Mouse (Mus musculus) cerebellum, postnatal 4 days (tissue): ENCODE measurements at regions not wholly inside any gene's neighbourhood (a gene's known extent, or its start where the extent isn't known, plus 50 kb on each side); places are given as distances from the start of the nearest gene placed in this dataset.
A peak's percentile ranks its signal among the peaks of the same experiment; 100 is the strongest.

Experiments
- DNase-seq, 2 experiments: peaks; one replicate each; pipeline ENCODE4 v3.0.0; 2022; ENCODE audit warnings: low spot score in 2 of 2, mixed read lengths in 1 of 2

DNA sequence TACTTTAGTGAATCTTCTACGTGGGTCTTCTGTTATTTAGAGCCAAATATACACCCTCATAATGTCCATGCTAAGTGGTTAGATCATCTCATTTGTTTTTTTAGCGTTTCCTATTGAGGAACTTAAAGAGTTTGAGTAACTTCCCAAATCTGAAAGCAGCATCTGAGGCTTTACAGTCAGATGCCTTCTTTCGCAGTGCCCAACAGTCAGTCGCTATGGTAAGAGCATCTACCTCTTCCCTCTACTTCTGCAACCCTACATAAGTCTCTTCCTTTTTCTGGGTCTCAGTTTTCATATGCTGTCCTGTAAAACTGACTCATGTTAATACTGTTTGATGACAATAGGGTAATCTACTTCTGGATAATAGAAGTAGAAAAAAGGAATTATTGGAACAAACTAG, 146.8 kb downstream of the Ktn1 start:
- DNase-seq, result no peak

DNA sequence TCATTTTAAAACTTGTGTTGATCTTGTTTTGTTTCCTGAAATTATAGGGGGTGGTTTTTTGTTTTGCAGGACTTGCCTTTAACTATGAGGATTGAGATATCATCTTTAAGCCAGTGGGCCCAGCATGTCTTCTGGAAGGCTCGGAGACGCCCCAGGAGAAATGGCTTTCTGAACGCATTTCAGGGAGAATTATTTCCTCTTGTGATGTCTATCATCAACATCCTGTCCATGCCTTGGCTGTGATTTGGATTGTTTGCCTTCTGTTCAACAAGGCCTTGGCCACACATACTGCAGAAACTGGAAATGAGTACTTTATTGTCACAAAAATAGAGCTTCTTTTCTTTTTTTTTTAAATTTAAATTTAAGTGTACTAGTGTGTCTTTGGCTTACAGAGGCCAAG, 150.0 kb downstream of the Ktn1 start:
- no peak for DNase-seq

- no peak for DNase-seq
Measured at GRCm38 (mm10) chr14:47799564-47799963, 151.3 kb downstream of the Ktn1 start.

DNA sequence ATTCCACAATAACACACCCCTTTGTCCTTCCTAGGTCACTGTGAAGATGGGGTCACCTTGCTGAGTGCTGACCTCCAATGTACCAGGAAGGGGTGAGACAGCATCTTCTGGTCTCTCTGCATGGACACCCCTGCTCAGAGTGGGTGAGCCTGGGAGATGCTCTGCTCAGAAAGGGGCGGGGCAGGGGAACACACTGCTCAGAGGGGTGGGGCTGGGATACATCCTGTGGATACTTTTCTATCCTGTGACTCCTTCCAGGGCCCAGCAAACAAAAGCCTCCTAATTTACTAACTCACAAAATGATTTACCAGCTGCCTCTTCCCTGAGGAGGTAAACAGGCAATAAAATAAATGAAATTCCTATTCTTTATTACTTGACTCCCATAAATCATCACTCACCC, 157.0 kb downstream of the Ktn1 start:
- DNase-seq, result no peak

- no peak for DNase-seq
Measured at GRCm38 (mm10) chr14:47805771-47806535, 157.7 kb downstream of the Ktn1 start.

GRCm38 (mm10) chr14:47808097-47808910, 160.1 kb downstream of the Ktn1 start:
- DNase-seq, result no peak

GRCm38 (mm10) chr14:47818224-47818623, 170.0 kb downstream of the Ktn1 start:
- no peak for DNase-seq

DNA sequence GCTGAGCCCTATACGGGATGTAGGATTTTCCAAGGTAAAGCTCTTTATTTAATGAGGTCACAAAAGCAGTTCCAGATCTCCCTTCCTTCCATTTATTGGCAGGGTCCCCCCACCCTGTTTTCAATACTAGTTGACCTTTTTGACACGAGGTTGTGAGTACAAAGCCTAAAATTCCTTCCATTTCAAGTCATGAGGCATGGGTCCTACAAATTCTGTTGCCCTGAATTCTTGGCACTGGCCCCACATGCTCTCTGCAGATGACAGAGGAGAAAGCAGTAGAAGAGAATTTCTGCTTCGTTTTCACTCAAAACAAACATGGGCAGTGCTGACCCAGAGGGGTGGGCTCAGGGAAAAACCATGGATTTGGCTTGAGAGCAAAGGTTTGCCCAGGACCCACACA, 170.4 kb downstream of the Ktn1 start:
- DNase-seq, result no peak

DNA sequence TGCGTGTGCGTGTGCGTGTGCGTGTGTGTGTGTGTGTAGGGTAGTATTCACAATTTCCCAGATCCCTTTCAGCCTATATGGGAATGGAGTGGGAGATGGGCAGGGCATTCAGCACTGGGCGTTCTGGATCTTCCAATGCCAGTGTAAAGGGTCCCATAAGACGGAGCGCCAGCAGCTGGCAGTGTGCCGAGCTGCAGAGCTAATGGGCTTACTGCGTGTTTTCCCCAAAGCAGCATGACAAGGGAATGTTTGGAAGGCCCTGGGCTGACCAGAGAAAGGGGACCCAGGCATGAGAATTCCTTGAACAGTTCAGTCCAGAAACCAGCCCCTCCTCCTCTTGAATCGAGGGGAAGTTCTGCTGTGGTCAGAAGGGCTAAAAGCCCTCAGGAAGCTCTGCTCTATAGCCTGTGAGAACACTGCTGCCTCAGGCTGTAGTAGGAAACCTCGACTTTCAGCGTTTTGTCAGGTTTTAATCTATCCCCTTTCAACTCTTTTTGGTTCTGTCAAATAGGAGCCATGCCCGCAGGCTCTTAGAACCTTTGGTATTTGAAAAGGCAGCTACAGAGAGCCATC, 172.4 kb downstream of the Ktn1 start:
- DNase-seq, result peak in 1 of 2 experiments; percentile 52

DNA sequence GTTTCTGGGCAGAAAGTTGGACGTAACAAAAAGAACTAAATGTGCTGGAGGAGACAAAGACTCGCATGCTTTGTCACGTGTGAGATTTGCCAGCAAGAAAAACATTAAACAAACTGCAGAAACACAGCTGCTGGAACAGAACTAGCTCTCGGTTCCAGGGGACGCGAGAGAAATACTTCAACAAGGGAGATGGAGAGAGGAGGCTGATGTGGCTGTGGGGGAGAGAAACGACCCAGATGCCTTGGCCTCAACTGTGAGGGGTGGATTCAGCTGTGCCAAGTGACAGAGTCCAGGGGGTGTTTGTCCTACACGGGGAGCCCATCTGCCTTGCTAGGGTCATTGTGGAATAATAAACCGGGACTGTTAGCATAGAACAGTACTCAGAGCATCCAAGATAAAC, 174.9 kb downstream of the Ktn1 start:
- DNase-seq, result no peak

GRCm38 (mm10) chr14:47823696-47824095, 175.4 kb downstream of the Ktn1 start:
- no peak for DNase-seq

DNA sequence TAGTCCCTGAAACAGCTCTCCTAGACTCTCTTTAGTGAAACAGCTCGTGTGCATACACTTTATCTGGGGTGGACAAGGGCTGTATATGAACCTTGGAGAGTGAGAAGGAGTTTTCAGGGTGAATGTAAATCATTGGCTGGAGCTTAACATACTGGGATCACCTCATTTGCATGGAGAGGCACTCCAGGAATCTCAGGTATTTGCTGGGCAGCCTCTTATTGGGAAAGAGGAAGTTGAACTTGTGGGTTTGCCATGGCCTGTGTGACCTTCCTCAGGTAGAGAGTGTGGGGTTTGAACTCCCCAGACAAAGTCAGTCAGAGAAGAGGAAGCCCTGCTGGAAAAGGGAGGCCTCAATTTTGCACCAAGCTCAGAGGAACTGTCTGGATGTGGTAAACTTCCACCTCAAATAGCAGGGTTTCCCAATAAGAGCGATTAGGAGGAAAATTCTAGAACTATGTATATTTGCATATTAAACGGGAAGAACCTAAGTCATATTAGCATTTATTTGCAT, 177.3 kb downstream of the Ktn1 start:
- no peak for DNase-seq

DNA sequence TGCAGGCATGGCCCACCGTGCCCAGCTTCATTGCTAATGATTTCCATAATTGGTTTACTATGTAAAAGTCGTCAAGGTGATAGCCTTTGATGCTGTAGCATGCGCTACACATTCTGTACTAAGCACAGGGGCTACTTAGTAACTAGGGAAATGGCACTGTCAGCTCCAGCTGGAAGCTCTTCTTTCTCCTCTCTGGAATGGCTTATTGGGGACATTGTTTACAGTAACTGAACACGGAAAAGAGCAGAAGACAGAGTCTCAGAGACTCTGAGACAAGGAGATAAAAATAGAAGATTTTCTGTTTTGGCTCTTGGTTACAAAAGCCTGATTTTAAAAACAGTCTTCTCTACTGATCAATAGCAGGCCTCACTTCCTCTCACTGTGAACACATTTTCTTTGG, 178.3 kb downstream of the Ktn1 start:
- DNase-seq, result no peak

DNA sequence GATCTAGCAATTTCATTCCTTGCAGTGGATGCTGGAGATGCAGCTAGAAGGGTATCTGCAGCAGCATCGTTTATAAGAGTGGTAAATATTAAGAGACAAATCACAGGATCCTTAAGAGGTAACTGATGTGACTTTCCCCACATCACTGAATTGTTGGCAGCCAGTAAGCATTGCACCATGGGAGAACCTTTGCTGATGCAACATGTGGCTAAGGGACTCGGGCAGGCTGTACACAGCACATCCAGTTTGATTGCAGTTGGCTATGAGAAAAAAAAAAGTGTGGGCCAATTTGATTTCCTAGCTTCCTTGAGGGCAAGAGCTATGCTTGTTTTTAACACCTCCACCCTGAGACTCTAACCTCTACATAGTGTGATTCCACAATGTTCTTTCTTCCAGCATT, 179.4 kb downstream of the Ktn1 start:
- no peak for DNase-seq

DNA sequence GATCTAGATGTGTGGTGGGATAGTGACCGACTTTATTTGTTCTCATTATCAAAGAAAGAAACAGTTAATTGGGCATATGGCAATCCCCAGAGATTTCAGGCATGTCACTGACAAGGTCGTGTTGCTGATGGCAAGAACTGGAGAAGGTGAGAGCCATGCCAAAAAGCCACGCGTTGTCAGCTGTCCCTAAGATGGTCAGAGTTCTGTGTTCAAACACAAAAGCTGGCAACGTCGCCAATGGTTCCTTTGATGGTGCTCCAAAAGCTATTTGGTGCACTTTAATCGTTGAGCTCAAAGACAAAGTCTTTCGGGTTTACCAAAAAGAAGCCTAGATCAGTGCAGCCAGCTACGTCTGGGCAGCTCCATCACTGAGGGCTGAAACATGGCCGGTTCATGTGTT, 185.4 kb downstream of the Ktn1 start:
- no peak for DNase-seq

DNA sequence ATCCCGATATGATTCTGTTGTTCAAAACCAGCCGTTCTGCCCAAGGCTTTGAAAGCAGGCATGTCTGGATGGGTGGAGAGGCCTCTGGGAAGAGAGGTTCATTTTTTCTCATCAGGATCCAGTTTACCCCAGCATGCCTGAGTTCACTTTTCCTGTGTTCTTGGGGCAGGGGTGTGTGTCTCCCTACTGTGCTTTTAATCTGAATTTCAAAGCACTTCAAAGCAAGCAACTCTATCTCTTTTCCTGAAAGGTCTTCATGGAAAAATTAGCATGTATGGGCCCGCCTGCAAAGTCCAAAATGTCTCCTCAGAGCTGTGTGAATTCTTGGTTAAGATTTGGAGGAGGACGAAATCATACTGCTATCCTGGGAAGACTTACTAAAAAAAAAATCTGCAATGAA, 187.2 kb downstream of the Ktn1 start:
- DNase-seq, result no peak

DNA sequence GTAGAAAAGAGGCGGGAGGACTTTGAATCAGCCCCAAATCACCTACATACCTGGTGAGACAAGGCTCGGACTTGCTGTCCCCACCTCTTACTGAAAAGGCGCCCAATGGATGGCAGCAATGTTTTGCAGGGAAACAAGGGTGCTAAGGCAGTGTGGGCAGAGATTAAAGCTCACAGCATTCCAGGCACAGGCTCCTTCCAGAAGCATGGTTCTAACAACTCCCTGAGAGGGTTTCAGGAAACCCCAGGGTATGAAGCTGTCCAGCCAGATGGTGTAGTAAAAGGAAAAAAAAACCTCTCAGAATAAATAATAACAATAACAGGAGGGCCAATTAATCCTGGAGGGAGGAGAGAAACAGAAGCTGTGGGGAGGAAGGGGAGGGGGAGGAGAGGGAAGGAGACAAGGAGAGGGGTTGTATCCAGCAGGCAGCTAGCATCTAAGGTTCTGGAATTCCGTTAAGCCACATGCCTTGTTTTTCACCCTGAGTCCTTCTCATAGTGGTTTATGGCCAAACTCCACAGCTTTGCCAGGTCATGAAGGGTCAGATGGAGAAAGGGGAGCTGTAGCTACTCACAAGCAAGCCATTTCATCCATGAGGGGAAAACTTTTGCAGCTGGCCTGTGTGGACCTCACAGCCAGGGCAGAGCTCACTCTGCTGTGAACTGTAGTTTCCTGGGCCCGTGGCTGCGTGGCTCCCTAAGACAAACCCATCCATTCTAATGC, 191.4 kb downstream of the Ktn1 start:
- DNase-seq, result no peak

- DNase-seq, result no peak
Measured at GRCm38 (mm10) chr14:47844366-47844765, 196.1 kb downstream of the Ktn1 start.

DNA sequence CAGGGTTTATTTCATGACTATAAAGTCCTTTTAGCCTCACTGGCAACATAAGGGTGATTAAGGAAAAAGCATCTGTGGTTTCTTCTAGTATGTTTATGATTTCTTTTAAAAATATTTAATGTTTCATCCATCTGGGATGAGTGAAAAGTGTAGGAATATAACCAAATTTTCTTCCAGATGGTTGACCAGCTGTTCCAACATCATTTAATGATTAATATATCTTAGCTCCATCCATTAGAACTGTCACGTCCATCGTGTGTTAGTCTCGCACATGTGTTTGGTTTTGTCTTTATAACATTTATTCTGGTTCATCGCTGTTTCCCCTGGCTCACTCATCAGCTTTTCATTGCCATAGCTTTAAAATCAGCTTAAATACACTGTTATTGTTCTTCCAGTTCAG, 200.6 kb downstream of the Ktn1 start:
- DNase-seq, result no peak

GRCm38 (mm10) chr14:47856280-47856765, 208.1 kb downstream of the Ktn1 start:
- DNase-seq, result no peak

- no peak for DNase-seq
Measured at GRCm38 (mm10) chr14:47857271-47857670, 209.0 kb downstream of the Ktn1 start.
